Comparison of ENCODE assay signal across 9 mouse cellular contexts in genomic region chr5:33630615-33631014, GRCm38 (mm10). TPM values are rescaled to one million over a fixed set of nuclear protein-coding genes. Genes with fewer than 3 reads are reported as not detected.
DNase-seq lines count a peak whose midpoint lies in the region; TF ChIP-seq lines count a peak whose summit lies in the region.
"Had no signal": no experiment of that assay in that cellular context is flagged by ENCODE, and none has a peak within 500 bp of the region (broad histone marks: within the 10 kb centered on the region; RNA-seq: fewer than 3 reads in every experiment).

No protein-coding gene starts in this region.

- H3K27ac ChIP-seq in gastrocnemius, adult 2 months = peak overlapping the region; percentile 97
- H3K27ac ChIP-seq in MEL (ENCODE audit: control insufficient read depth, low read depth, low read length) = peak overlapping the region; percentile 61

- peaks cover 0 to 17% of the 10 kb centered on the region in 2 experiments; a peak in 2 of 4 replicates for H3K36me3 ChIP-seq in MEL (ENCODE audit: control insufficient read depth in 1 of 2, insufficient read depth in 2 of 2, low read length in 2 of 2)

- peak in 1 of 2 experiments; percentile 61; a peak in 1 of 4 replicates for TF ChIP-seq EP300 in MEL (IDR thresholded peaks at IDR 0.05; ENCODE audit: low read depth in 1 of 2, low read length in 2 of 2)

- peak overlapping the region; percentile 97 for H3K4me3 ChIP-seq in gastrocnemius, adult 2 months
- H3K4me3 ChIP-seq in MEL (ENCODE audit: control insufficient read depth in 1 of 2, insufficient read depth in 1 of 2, low read depth in 2 of 2, low read length in 2 of 2) = peak overlapping the region; percentile 81 to 96

- peaks cover 23% of the 10 kb centered on the region for H3K79me2 ChIP-seq in MEL (ENCODE audit: control insufficient read depth, insufficient read depth, low read length, poor library complexity)

- no peaks in the 10 kb centered on the region for H3K27me3 ChIP-seq in MEL (ENCODE audit: control insufficient read depth in 1 of 2, insufficient read depth in 2 of 2, low read length in 2 of 2)
- H3K27me3 ChIP-seq: Patski had no signal

- H3K4me1 ChIP-seq in MEL (ENCODE audit: control insufficient read depth in 1 of 2, insufficient read depth in 2 of 2, low read length in 2 of 2) = peaks cover 10 to 17% of the 10 kb centered on the region in 2 experiments

- TF ChIP-seq RAD21 in MEL (IDR thresholded peaks at IDR 0.05; ENCODE audit: low read depth, low read length) = no peak

- no peak for TF ChIP-seq POLR2A in MEL (IDR thresholded peaks at IDR 0.05; ENCODE audit: control insufficient read depth in 1 of 2, insufficient read depth in 1 of 2, low read depth in 1 of 2, low read length in 2 of 2, poor library complexity in 1 of 2)

- TF ChIP-seq CTCF in gastrocnemius, adult 2 months (IDR thresholded peaks at IDR 0.05) = no peak
- no peak for TF ChIP-seq CTCF in MEL (IDR thresholded peaks at IDR 0.05 in 2 of 3, conservative IDR thresholded peaks at IDR 0.05 in 1 of 3; ENCODE audit: control insufficient read depth in 1 of 3, insufficient read depth in 1 of 3, low read depth in 2 of 3, low read length in 3 of 3, poor library complexity in 1 of 3, severe bottlenecking in 1 of 3)

- intact Hi-C loops in gastrocnemius, adult 2 months (cut with DNase I) = no loop called here

- DNase-seq in gastrocnemius, adult 2 months = peak; percentile 85
- no peak for DNase-seq in gastrocnemius, postnatal 10 days
- peak; percentile 72 for DNase-seq in MEL (ENCODE audit: low read depth, low spot score)
- peak; percentile 40 for DNase-seq in gonadal fat pad, adult 2 months (ENCODE audit: low read depth)
- peak; percentile 35 for DNase-seq in liver
- DNase-seq in layer of hippocampus, postnatal 25 days (ENCODE audit: extremely low spot score in 1 of 2, low spot score in 1 of 2) = no peak
- no peak for DNase-seq in spleen, postnatal 4 days (ENCODE audit: low spot score in 2 of 2)
- DNase-seq in layer of hippocampus, adult 18-20 months (ENCODE audit: low spot score in 2 of 2) = no peak

- H3K9me3 ChIP-seq in MEL (replicated peaks; ENCODE audit: insufficient read depth, low read length) = no peaks in the 10 kb centered on the region

- H3K9ac ChIP-seq in MEL (ENCODE audit: control insufficient read depth, low read depth, low read length, poor library complexity, severe bottlenecking) = peak overlapping the region; percentile 72

TF ChIP-seq in MEL, 35 proteins besides CTCF, POLR2A, EP300 and RAD21:
- TF ChIP-seq POLR2AphosphoS2 (IDR thresholded peaks at IDR 0.05; ENCODE audit: low read length) (no peak), GATA1 (IDR thresholded peaks at IDR 0.05; ENCODE audit: low read depth, low read length) (peak; percentile 62), TAL1 (IDR thresholded peaks at IDR 0.05; ENCODE audit: low read length) (peak; percentile 79), JUND (IDR thresholded peaks at IDR 0.05; ENCODE audit: low read depth, low read length) (0 out of 2 replicates have a peak, but pooled peaks have one; percentile 0), NELFE (IDR thresholded peaks at IDR 0.05; ENCODE audit: low read depth, low read length) (no peak), TCF12 (IDR thresholded peaks at IDR 0.05; ENCODE audit: low read depth, low read length) (peak; percentile 89), ETS1 (IDR thresholded peaks at IDR 0.05; ENCODE audit: low read depth, low read length) (peak; percentile 49)
TF ChIP-seq in MEL: peak in this region for 5.

RNA-seq across cellular contexts. Expression of gene Gm9903, which starts 0.9 kb away (rescaled TPM):
- total RNA-seq in gastrocnemius, adult 2 months (2021) = under 1 TPM in 1 of 2 experiments, not detected in 1; 0.64 TPM
- 1 to 10 TPM; 1.1 to 1.5 TPM for total RNA-seq in gastrocnemius, postnatal 10 days (2021)
- total RNA-seq in MEL (2012; rRNA removed) = 0.13 and 0.19 TPM in 2 replicates
- under 1 TPM in 1 of 2 experiments, not detected in 1; 0.36 TPM for polyA plus RNA-seq in MEL (2012; ENCODE audit: insufficient read depth in 1 of 2, insufficient read length in 2 of 2, low read depth in 1 of 2, low replicate concordance in 2 of 2, missing spikeins in 1 of 2)
- polyA plus RNA-seq in gonadal fat pad, adult 2 months (2012; rRNA removed) = 1.6 and 2.0 TPM in 2 replicates
- total RNA-seq in layer of hippocampus, postnatal 25 days (2021) = 1 to 10 TPM in 1 of 2 experiments, under 1 TPM in 1; 0.59 to 1.4 TPM
- total RNA-seq in layer of hippocampus, adult 18-20 months (2021) = under 1 TPM; 0.56 to 0.77 TPM

RNA-seq across cellular contexts. Expression of gene Fam53a, which starts 1.2 kb away (rescaled TPM):
- total RNA-seq in gastrocnemius, adult 2 months (2021) = 10 to 100 TPM; 59.4 to 68.6 TPM
- 10 to 100 TPM; 52.0 to 56.6 TPM for total RNA-seq in gastrocnemius, postnatal 10 days (2021)
- 39.3 and 43.6 TPM in 2 replicates for total RNA-seq in MEL (2012; rRNA removed)
- 10 to 100 TPM in 1 of 2 experiments, not detected in 1; 62.8 TPM for polyA plus RNA-seq in MEL (2012; ENCODE audit: insufficient read depth in 1 of 2, insufficient read length in 2 of 2, low read depth in 1 of 2, low replicate concordance in 2 of 2, missing spikeins in 1 of 2)
- 25.8 and 34.7 TPM in 2 replicates for polyA plus RNA-seq in gonadal fat pad, adult 2 months (2012; rRNA removed)
- total RNA-seq in layer of hippocampus, postnatal 25 days (2021) = 10 to 100 TPM; 25.5 to 25.7 TPM
- total RNA-seq in layer of hippocampus, adult 18-20 months (2021) = 10 to 100 TPM; 24.7 to 27.3 TPM

RNA-seq across cellular contexts. Expression of gene Slbp, which starts 21.8 kb away (rescaled TPM):
- total RNA-seq in gastrocnemius, adult 2 months (2021) = 1 to 10 TPM; 6.3 to 7.7 TPM
- total RNA-seq in gastrocnemius, postnatal 10 days (2021) = 10 to 100 TPM; 17.9 to 24.6 TPM
- 250 and 255 TPM in 2 replicates for total RNA-seq in MEL (2012; rRNA removed)
- 100 to 1,000 TPM; 233 to 731 TPM for polyA plus RNA-seq in MEL (2012; ENCODE audit: insufficient read depth in 1 of 2, insufficient read length in 2 of 2, low read depth in 1 of 2, low replicate concordance in 2 of 2, missing spikeins in 1 of 2)
- polyA plus RNA-seq in gonadal fat pad, adult 2 months (2012; rRNA removed) = 14.7 and 21.2 TPM in 2 replicates
- 10 to 100 TPM; 22.4 to 22.5 TPM for total RNA-seq in layer of hippocampus, postnatal 25 days (2021)
- 10 to 100 TPM; 19.5 to 21.0 TPM for total RNA-seq in layer of hippocampus, adult 18-20 months (2021)

RNA-seq across cellular contexts. Expression of gene Tacc3, which starts 27.3 kb away (rescaled TPM):
- total RNA-seq in gastrocnemius, adult 2 months (2021) = 1 to 10 TPM in 1 of 2 experiments, under 1 TPM in 1; 0.97 to 1.3 TPM
- total RNA-seq in gastrocnemius, postnatal 10 days (2021) = 10 to 100 TPM; 15.7 to 19.8 TPM
- total RNA-seq in MEL (2012; rRNA removed) = 149 and 151 TPM in 2 replicates
- 100 to 1,000 TPM; 165 to 609 TPM for polyA plus RNA-seq in MEL (2012; ENCODE audit: insufficient read depth in 1 of 2, insufficient read length in 2 of 2, low read depth in 1 of 2, low replicate concordance in 2 of 2, missing spikeins in 1 of 2)
- 9.2 and 11.0 TPM in 2 replicates for polyA plus RNA-seq in gonadal fat pad, adult 2 months (2012; rRNA removed)
- 1 to 10 TPM; 5.2 to 8.3 TPM for total RNA-seq in layer of hippocampus, postnatal 25 days (2021)
- 1 to 10 TPM; 3.2 to 3.3 TPM for total RNA-seq in layer of hippocampus, adult 18-20 months (2021)

RNA-seq across cellular contexts. Expression of gene Tmem129, which starts 27.6 kb away (rescaled TPM):
- 10 to 100 TPM in 1 of 2 experiments, 1 to 10 TPM in 1; 9.0 to 11.7 TPM for total RNA-seq in gastrocnemius, adult 2 months (2021)
- total RNA-seq in gastrocnemius, postnatal 10 days (2021) = 10 to 100 TPM; 16.0 to 17.7 TPM
- 33.3 and 40.2 TPM in 2 replicates for total RNA-seq in MEL (2012; rRNA removed)
- 10 to 100 TPM in 1 of 2 experiments, not detected in 1; 51.3 TPM for polyA plus RNA-seq in MEL (2012; ENCODE audit: insufficient read depth in 1 of 2, insufficient read length in 2 of 2, low read depth in 1 of 2, low replicate concordance in 2 of 2, missing spikeins in 1 of 2)
- 42.2 and 51.3 TPM in 2 replicates for polyA plus RNA-seq in gonadal fat pad, adult 2 months (2012; rRNA removed)
- 10 to 100 TPM; 23.7 to 25.1 TPM for total RNA-seq in layer of hippocampus, postnatal 25 days (2021)
- total RNA-seq in layer of hippocampus, adult 18-20 months (2021) = 10 to 100 TPM; 22.6 to 23.4 TPM

Comparison
In these comparisons a context has a peak if more than half of its experiments do, and no peak if none do; other contexts are left out.
1. DNase-seq: peak in gastrocnemius, adult 2 months (single experiment), MEL (single experiment), gonadal fat pad, adult 2 months (single experiment) and liver (single experiment); none in gastrocnemius, postnatal 10 days (single experiment), layer of hippocampus, postnatal 25 days (0 of 2), spleen, postnatal 4 days (0 of 2) and layer of hippocampus, adult 18-20 months (0 of 2).